Mouse (Mus musculus) CH12.LX (cell line): Measurements from ENCODE around the gene 4930469K13Rik. TPM values are rescaled to one million over a fixed set of nuclear protein-coding genes. Genes with fewer than 3 reads are reported as not detected.

Source experiments
- DNase-seq: peaks from one replicate; pipeline ENCODE4 v3.0.0-alpha.2; 2013; ENCODE audit errors: extremely low read depth
- H3K27ac ChIP-seq: 2 replicates; pipeline ENCODE4 v1.5.1; 2012; ENCODE audit warnings: low read depth, mild to moderate bottlenecking, control low read depth, moderate library complexity; ENCODE audit not compliant: insufficient read depth
- H3K27me3 ChIP-seq: replicated peaks from 2 replicates; pipeline ENCODE3; 2012; ENCODE audit warnings: inconsistent platforms
- H3K36me3 ChIP-seq, 2 experiments: replicated peaks in 1 of 2; 2 replicates each; pipeline versions ENCODE3 to v1.6.1; 2012; ENCODE audit warnings: inconsistent platforms in 1 of 2, low read length in 1 of 2, mild to moderate bottlenecking in 1 of 2, mixed read lengths in 1 of 2, moderate library complexity in 1 of 2; ENCODE audit not compliant: control insufficient read depth in 1 of 2, insufficient read depth in 1 of 2
- H3K4me1 ChIP-seq, 2 experiments: 2 replicates each; pipeline ENCODE4 v1.6.1; 2012; ENCODE audit warnings: inconsistent platforms in 1 of 2, moderate library complexity in 1 of 2; ENCODE audit not compliant: insufficient read depth in 2 of 2, control insufficient read depth in 1 of 2
- H3K4me2 ChIP-seq: 2 replicates; pipeline ENCODE4 v1.6.1; 2012; ENCODE audit warnings: low read depth, mild to moderate bottlenecking, control low read depth; ENCODE audit not compliant: poor library complexity, insufficient read depth, severe bottlenecking
- H3K4me3 ChIP-seq, 3 experiments: fragments of 150-350 bp in 1 of 3; sonication (generic) in 1 of 3; replicated peaks in 1 of 3; 2 replicates each; pipeline versions ENCODE3 to v1.5.1; 2011 to 2012; ENCODE audit warnings: low read depth in 2 of 3, low read length in 2 of 3, mild to moderate bottlenecking in 2 of 3, moderate library complexity in 2 of 3, control low read depth in 1 of 3, improper control_type of control experiment in 1 of 3, inconsistent platforms in 1 of 3, mixed read lengths in 1 of 3; ENCODE audit not compliant: poor library complexity in 1 of 3
- H3K79me2 ChIP-seq: replicated peaks from 2 replicates; pipeline ENCODE4 v1.6.1; 2012; ENCODE audit warnings: mild to moderate bottlenecking, moderate library complexity; ENCODE audit not compliant: control insufficient read depth, poor library complexity, insufficient read depth, severe bottlenecking; ENCODE audit errors: extremely low read depth
- H3K9ac ChIP-seq: 2 replicates; pipeline ENCODE4 v1.6.1; 2012; ENCODE audit warnings: low read depth, mild to moderate bottlenecking, control low read depth, moderate library complexity; ENCODE audit not compliant: insufficient read depth
- H3K9me3 ChIP-seq: replicated peaks from 2 replicates; pipeline ENCODE3; 2012; ENCODE audit warnings: low read length, inconsistent platforms, mixed read lengths
- BHLHE40 ChIP-seq: IDR thresholded peaks from 2 replicates; pipeline ENCODE4 v1.6.1; 2011; ENCODE audit warnings: mild to moderate bottlenecking, low read depth, low read length, improper control_type of control experiment
- CHD1 ChIP-seq: IDR thresholded peaks from 2 replicates; pipeline ENCODE4 v1.6.1; 2012; ENCODE audit warnings: low read depth, low read length, improper control_type of control experiment, inconsistent platforms
- CHD2 ChIP-seq: IDR thresholded peaks from 2 replicates; pipeline ENCODE4 v1.6.1; 2011; ENCODE audit warnings: low read length, improper control_type of control experiment
- CTCF ChIP-seq, 2 experiments: IDR thresholded peaks in 1 of 2; conservative IDR thresholded peaks in 1 of 2; 2 replicates each; pipeline ENCODE4 v1.5.1; 2011 to 2012; ENCODE audit warnings: low read depth in 2 of 2, low read length in 2 of 2, improper control_type of control experiment in 1 of 2, inconsistent platforms in 1 of 2, mild to moderate bottlenecking in 1 of 2, moderate library complexity in 1 of 2
- E2F4 ChIP-seq: IDR thresholded peaks from 2 replicates; pipeline ENCODE4 v1.6.1; 2011; ENCODE audit warnings: low read depth, low read length, improper control_type of control experiment; ENCODE audit not compliant: insufficient replicate concordance
- ETS1 ChIP-seq: conservative IDR thresholded peaks from 2 replicates; pipeline ENCODE4 v1.6.1; 2012; ENCODE audit warnings: low read depth, mild to moderate bottlenecking, inconsistent platforms, low read length, improper control_type of control experiment, moderate library complexity
- IRF4 ChIP-seq: IDR thresholded peaks from 2 replicates; pipeline ENCODE4 v1.6.1; 2014; ENCODE audit warnings: low read depth, mild to moderate bottlenecking, inconsistent platforms, low read length, improper control_type of control experiment
- JUND ChIP-seq: conservative IDR thresholded peaks from 2 replicates; pipeline ENCODE4 v1.6.1; 2011; ENCODE audit warnings: low read depth, low read length, improper control_type of control experiment
- KAT2A ChIP-seq: IDR thresholded peaks from 2 replicates; pipeline ENCODE4 v1.6.1; 2012; ENCODE audit warnings: low read length, improper control_type of control experiment, inconsistent platforms; ENCODE audit not compliant: insufficient replicate concordance
- MAX ChIP-seq: IDR thresholded peaks from 2 replicates; pipeline ENCODE4 v1.6.1; 2011; ENCODE audit warnings: low read length, improper control_type of control experiment
- MAZ ChIP-seq: IDR thresholded peaks from 2 replicates; pipeline ENCODE4 v1.6.1; 2012; ENCODE audit warnings: low read depth, mild to moderate bottlenecking, inconsistent platforms, low read length, improper control_type of control experiment, moderate library complexity
- MEF2A ChIP-seq: IDR thresholded peaks from 2 replicates; pipeline ENCODE4 v1.6.1; 2014; ENCODE audit warnings: low read depth, mild to moderate bottlenecking, inconsistent platforms, low read length, improper control_type of control experiment, borderline replicate concordance
- MXI1 ChIP-seq: IDR thresholded peaks from 2 replicates; pipeline ENCODE4 v1.6.1; 2011; ENCODE audit warnings: mild to moderate bottlenecking, low read depth, low read length, improper control_type of control experiment
- NELFE ChIP-seq: IDR thresholded peaks from 2 replicates; pipeline ENCODE4 v1.6.1; 2011; ENCODE audit warnings: low read depth, low read length, improper control_type of control experiment
- NRF1 ChIP-seq: IDR thresholded peaks from 2 replicates; pipeline ENCODE4 v1.6.1; 2014; ENCODE audit warnings: low read depth, mild to moderate bottlenecking, inconsistent platforms, low read length, improper control_type of control experiment, moderate library complexity
- PAX5 ChIP-seq: IDR thresholded peaks from 2 replicates; pipeline ENCODE4 v1.6.1; 2012; ENCODE audit warnings: low read length, inconsistent platforms, mixed read lengths
- RAD21 ChIP-seq: IDR thresholded peaks from 2 replicates; pipeline ENCODE4 v1.6.1; 2011; ENCODE audit warnings: low read depth, mild to moderate bottlenecking, low read length, improper control_type of control experiment, moderate library complexity
- RCOR1 ChIP-seq: conservative IDR thresholded peaks from 2 replicates; pipeline ENCODE4 v1.6.1; 2012; ENCODE audit warnings: low read depth, mild to moderate bottlenecking, inconsistent platforms, low read length, improper control_type of control experiment
- SMC3 ChIP-seq: IDR thresholded peaks from 2 replicates; pipeline ENCODE4 v1.6.1; 2011; ENCODE audit warnings: low read depth, low read length, improper control_type of control experiment
- TBP ChIP-seq: conservative IDR thresholded peaks from 2 replicates; pipeline ENCODE4 v1.6.1; 2011; ENCODE audit warnings: low read depth, low read length, improper control_type of control experiment
- ZKSCAN1 ChIP-seq: IDR thresholded peaks from 2 replicates; pipeline ENCODE4 v1.6.1; 2012; ENCODE audit warnings: low read depth, inconsistent platforms, low read length, improper control_type of control experiment, borderline replicate concordance
- ZMIZ1 ChIP-seq: IDR thresholded peaks from 2 replicates; pipeline ENCODE4 v1.6.1; 2012; ENCODE audit warnings: low read depth, mild to moderate bottlenecking, inconsistent platforms, low read length, improper control_type of control experiment
- ZNF384 ChIP-seq: IDR thresholded peaks from 2 replicates; pipeline ENCODE4 v1.6.1; 2012; ENCODE audit warnings: low read depth, low read length, improper control_type of control experiment, inconsistent platforms
- dilution Hi-C: fragments of 300-500 bp; cut with MboI; formaldehyde crosslinking; loops from 2 replicates; pipeline ENCODE4 v1.14.3; 2020; ENCODE audit warnings: low sequenced_read_pairs; ENCODE audit not compliant: extremely low pct_unique_long_range_greater_than_20kb, extremely low pct_ligation_motif_present
- in situ Hi-C: fragments of 300-500 bp; cut with MboI; formaldehyde crosslinking; loops from 3 replicates; pipeline ENCODE4 v1.14.3; 2019; ENCODE audit warnings: low sequenced_read_pairs, low pct_ligation_motif_present, low pct_unique_long_range_greater_than_20kb, mixed read lengths
- polyA plus RNA-seq: library from polyadenylated mRNA; unstranded; fragments of >175 nt; gene quantifications from 2 replicates; pipeline ENCODE4 v1.2.1, GENCODE M21; 2012; ENCODE audit warnings: low read depth; ENCODE audit not compliant: insufficient read length
- total RNA-seq, 2 experiments: library from RNA; depleted of rRNA; stranded (reverse); fragments of 300-350 nt in 1 of 2; fragments of >200 nt in 1 of 2; gene quantifications; 2 replicates each; pipeline ENCODE4 v1.2.3; 2012 to 2014

The 4930469K13Rik gene
- total and polyA plus RNA-seq, 3 experiments, result not detected

- no peak for TF ChIP-seq BHLHE40
- TF ChIP-seq IRF4, result peak; percentile 66
- TF ChIP-seq MXI1, result no peak
- TF ChIP-seq CTCF (conservative IDR thresholded peaks at IDR 0.05 in 1 of 2, IDR thresholded peaks at IDR 0.05 in 1 of 2; ENCODE audit: low read depth in 2 of 2, low read length in 2 of 2), result no peak
- TF ChIP-seq ZNF384, result no peak
- no peak; the same call in 1 of the 2 replicates for TF ChIP-seq MAZ
- TF ChIP-seq E2F4, result no peak
Measured at GRCm38 (mm10) chr11:34063702-34064485, 34.5 kb downstream of the 4930469K13Rik start (continued).

- no peaks in the 10 kb centered on the region for H3K27me3 ChIP-seq
- H3K79me2 ChIP-seq, result no peaks in the 10 kb centered on the region
- peaks cover 23 to 34% of the 10 kb centered on the region in 2 experiments for H3K36me3 ChIP-seq
- no peak for DNase-seq
- H3K9me3 ChIP-seq, result peaks cover 7% of the 10 kb centered on the region
- no peak overlapping the region for H3K9ac ChIP-seq
- no peak overlapping the region for H3K4me3 ChIP-seq
- dilution Hi-C loops (no loop called here), in situ Hi-C loops (no loop called here)
- no peak for TF ChIP-seq CHD1
- TF ChIP-seq ETS1, result no peak
- TF ChIP-seq NELFE, result no peak
- no peak for TF ChIP-seq KAT2A
- TF ChIP-seq NRF1, result no peak
- TF ChIP-seq MEF2A, result no peak
- TF ChIP-seq MAZ, result no peak
- no peak for TF ChIP-seq MXI1
- TF ChIP-seq PAX5, result no peak
- TF ChIP-seq IRF4, result no peak
- H3K27ac ChIP-seq, result peak overlapping the region; percentile 65
- H3K4me1 ChIP-seq, result peaks cover 22 to 69% of the 10 kb centered on the region in 2 experiments
- no peak overlapping the region for H3K4me2 ChIP-seq
Measured at GRCm38 (mm10) chr11:34063257-34063656, 35.1 kb downstream of the 4930469K13Rik start.

GRCm38 (mm10) chr11:34061740-34062139 lies 36.6 kb downstream of the 4930469K13Rik start:
- no peak for DNase-seq
- Histone ChIP-seq H3K36me3 (peaks cover 18 to 34% of the 10 kb centered on the region in 2 experiments), H3K27me3 (no peaks in the 10 kb centered on the region), H3K4me3 (no peak overlapping the region), H3K4me2 (no peak overlapping the region), H3K9me3 (peaks cover 7% of the 10 kb centered on the region), H3K4me1 (peaks cover 22 to 59% of the 10 kb centered on the region in 2 experiments), H3K9ac (no peak overlapping the region), H3K79me2 (no peaks in the 10 kb centered on the region), H3K27ac (no peak overlapping the region)
- in situ Hi-C loops, result no loop called here
- dilution Hi-C loops, result no loop called here
- TF ChIP-seq MEF2A, result no peak
- no peak for TF ChIP-seq ZKSCAN1
- no peak for TF ChIP-seq ETS1
- TF ChIP-seq MXI1, result no peak
- TF ChIP-seq MAZ, result no peak
- TF ChIP-seq JUND, result no peak
- TF ChIP-seq ZMIZ1, result no peak
- no peak for TF ChIP-seq NRF1
- TF ChIP-seq SMC3, result no peak
- no peak for TF ChIP-seq MAX
- no peak for TF ChIP-seq RCOR1
- TF ChIP-seq CHD2, result no peak
- TF ChIP-seq TBP, result no peak
- no peak for TF ChIP-seq RAD21
- no peak for TF ChIP-seq IRF4
